Mouse (Mus musculus) heart, adult 11 months (tissue): ENCODE measurements around the gene Lrrc49.

Experiments used
- DNase-seq: peaks from one replicate; pipeline ENCODE4 v3.0.0; 2022

Lrrc49 gene

GRCm38 (mm10) chr9:60528269-60528668, 159.7 kb downstream of the Lrrc49 start:
- peak; percentile 70 for DNase-seq

DNA sequence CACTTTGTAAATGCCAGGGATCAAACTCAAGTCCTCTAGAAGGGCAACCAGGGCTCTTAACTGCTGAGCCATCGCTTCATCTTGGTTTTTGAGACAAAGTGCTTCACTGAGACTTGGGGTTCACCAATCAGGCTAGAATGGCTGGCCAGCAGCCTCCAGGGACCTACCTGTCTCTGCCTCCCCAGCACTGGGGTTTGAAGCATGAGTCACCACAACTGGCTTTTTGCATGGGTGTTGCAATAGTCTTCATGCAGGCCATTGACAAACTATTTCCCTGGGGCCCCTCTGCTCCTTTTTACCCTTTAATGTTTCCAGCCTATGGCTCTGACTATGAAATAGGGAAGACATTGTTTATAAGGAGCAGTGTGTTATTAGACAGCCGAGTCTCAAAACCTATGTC, 160.1 kb downstream of the Lrrc49 start:
- peak; percentile 75 for DNase-seq

- DNase-seq = no peak
Measured at GRCm38 (mm10) chr9:60527051-60527450, 160.9 kb downstream of the Lrrc49 start.

DNA sequence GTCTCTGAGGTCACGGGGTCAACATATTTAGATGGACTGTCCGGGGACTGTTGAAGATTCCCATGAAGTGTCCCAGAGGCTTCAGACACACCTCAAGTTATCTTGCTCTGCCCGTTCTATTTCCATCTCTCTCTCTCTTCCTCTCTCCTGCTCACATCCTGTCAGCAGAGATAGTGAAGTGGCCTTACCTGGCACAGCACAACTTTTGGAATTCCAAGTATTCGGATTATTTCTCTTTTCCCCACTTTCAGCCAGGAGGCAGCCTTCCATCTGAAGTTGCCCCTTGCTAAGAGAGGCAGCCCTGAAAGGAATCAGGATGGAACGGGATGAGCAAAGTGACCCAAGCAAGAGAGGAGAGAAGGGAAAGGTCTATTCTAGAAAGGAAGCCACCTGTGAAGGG, 161.8 kb downstream of the Lrrc49 start:
- peak; percentile 79 for DNase-seq

GRCm38 (mm10) chr9:60521806-60522264, 166.1 kb downstream of the Lrrc49 start, which contains the start of gene Thsd4:
Gene Thsd4 (minus strand): TSS chr9:60522046.
- peak; percentile 96 for DNase-seq

GRCm38 (mm10) chr9:60521143-60521542, 166.8 kb downstream of the Lrrc49 start:
- no peak for DNase-seq

GRCm38 (mm10) chr9:60519601-60520000, 168.4 kb downstream of the Lrrc49 start:
- no peak for DNase-seq
